Comparison of ENCODE assay signal across 12 mouse cellular contexts in the genomic region with DNA sequence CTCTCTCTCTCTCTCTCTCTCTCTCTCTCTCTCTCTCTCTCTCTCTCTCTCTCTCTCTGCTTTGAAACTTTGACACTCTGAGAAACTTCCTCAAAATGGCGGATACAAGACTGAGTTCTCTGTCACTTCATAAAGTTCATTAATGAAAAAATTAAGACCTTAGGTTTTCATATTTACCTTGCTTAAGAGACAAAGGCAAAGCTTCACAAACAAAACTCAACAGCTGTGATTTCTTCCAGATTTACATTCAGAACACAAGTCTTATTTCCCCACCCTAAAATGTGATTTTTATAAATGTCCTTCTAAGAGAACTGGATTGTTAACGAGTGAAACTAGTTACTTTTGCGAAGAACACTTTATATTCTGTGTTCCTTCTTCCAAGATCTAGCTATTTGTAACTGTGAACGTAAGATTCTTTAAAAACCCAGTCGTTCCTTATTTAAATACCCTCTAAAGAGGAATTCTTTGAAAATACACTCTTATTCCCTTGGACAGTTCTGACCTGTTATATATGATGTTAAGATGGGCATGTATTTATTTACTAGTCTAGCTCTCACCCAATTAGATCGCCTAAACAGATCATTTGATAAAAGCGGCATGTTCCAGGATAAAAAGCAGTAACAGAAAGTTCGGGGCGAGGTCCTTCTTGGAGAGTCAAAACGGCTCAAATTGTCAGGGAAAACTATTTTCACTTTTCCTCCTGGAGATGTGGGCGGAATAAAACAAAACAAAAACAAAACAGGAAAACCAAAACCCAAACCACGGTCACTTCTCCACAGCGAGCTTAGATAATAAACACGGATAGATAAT. TPM values are rescaled to one million over a fixed set of nuclear protein-coding genes. Genes with fewer than 3 reads are reported as not detected.
A peak's percentile ranks its signal among the peaks of the same experiment; 100 is the strongest.
DNase-seq lines count a peak whose midpoint lies in the region; ATAC-seq and TF ChIP-seq lines count a peak whose summit lies in the region.
"Had no signal": no experiment of that assay in that cellular context is flagged by ENCODE, and none has a peak within 500 bp of the region (broad histone marks: within the 10 kb centered on the region; RNA-seq: fewer than 3 reads in every experiment).

No protein-coding gene starts in this region.

- no peaks in the 10 kb centered on the region for H3K4me1 ChIP-seq in liver, embryonic 11.5 days (replicated peaks; ENCODE audit: control insufficient read depth, insufficient read depth, low read length)
- peaks cover 5% of the 10 kb centered on the region; the same call in 1 of the 2 replicates for H3K4me1 ChIP-seq in liver, embryonic 12.5 days
- H3K4me1 ChIP-seq in embryonic facial prominence, embryonic 10.5 days, result peaks cover 37% of the 10 kb centered on the region
- no peaks in the 10 kb centered on the region for H3K4me1 ChIP-seq in heart, embryonic 16.5 days (ENCODE audit: control insufficient read depth, insufficient read depth, low read length)
- peaks cover 13% of the 10 kb centered on the region; the same call in 1 of the 2 replicates for H3K4me1 ChIP-seq in midbrain, embryonic 14.5 days (ENCODE audit: control insufficient read depth, insufficient read depth, low read length)
- peaks cover 9% of the 10 kb centered on the region for H3K4me1 ChIP-seq in kidney, adult 2 months (ENCODE audit: control insufficient read depth, insufficient read depth, low read length)

- no peaks in the 10 kb centered on the region for H3K36me3 ChIP-seq in liver, embryonic 11.5 days (ENCODE audit: control insufficient read depth, insufficient read depth, low read length)
- no peaks in the 10 kb centered on the region for H3K36me3 ChIP-seq in liver, embryonic 12.5 days
- H3K36me3 ChIP-seq in embryonic facial prominence, embryonic 10.5 days (replicated peaks), result no peaks in the 10 kb centered on the region
- no peaks in the 10 kb centered on the region for H3K36me3 ChIP-seq in heart, embryonic 16.5 days (ENCODE audit: control insufficient read depth, insufficient read depth)
- peaks cover 12% of the 10 kb centered on the region; the same call in 1 of the 2 replicates for H3K36me3 ChIP-seq in midbrain, embryonic 14.5 days (ENCODE audit: control insufficient read depth, insufficient read depth, low read length)
- no peaks in the 10 kb centered on the region for H3K36me3 ChIP-seq in kidney, adult 2 months (ENCODE audit: control insufficient read depth, insufficient read depth, low read length)
- H3K36me3 ChIP-seq: G1E; limb, embryonic 12.5 days had no signal

- H3K27ac ChIP-seq in liver, embryonic 11.5 days (ENCODE audit: low read depth, low read length), result no peak overlapping the region
- no peak overlapping the region for H3K27ac ChIP-seq in liver, embryonic 12.5 days
- peak overlapping the region; percentile 81 for H3K27ac ChIP-seq in embryonic facial prominence, embryonic 10.5 days (replicated peaks)
- no peak overlapping the region for H3K27ac ChIP-seq in heart, embryonic 16.5 days (ENCODE audit: low read length)
- H3K27ac ChIP-seq in midbrain, embryonic 14.5 days (replicated peaks; ENCODE audit: low read depth, low read length), result peak overlapping the region; percentile 91
- H3K27ac ChIP-seq in kidney, adult 2 months (ENCODE audit: insufficient read depth, low read depth, low read length), result no peak overlapping the region
- H3K27ac ChIP-seq: limb, embryonic 12.5 days had no signal

- 0 out of 2 replicates have a peak overlapping the region, but pooled peaks have one; percentile 8 for H3K4me3 ChIP-seq in liver, embryonic 11.5 days (ENCODE audit: low read depth, low read length)
- no peak overlapping the region for H3K4me3 ChIP-seq in liver, embryonic 12.5 days
- peak overlapping the region; percentile 54 for H3K4me3 ChIP-seq in embryonic facial prominence, embryonic 10.5 days
- H3K4me3 ChIP-seq in heart, embryonic 16.5 days (ENCODE audit: low read length), result peak overlapping the region; percentile 21
- peak overlapping the region; percentile 58 for H3K4me3 ChIP-seq in midbrain, embryonic 14.5 days (replicated peaks; ENCODE audit: low read depth, low read length)
- H3K4me3 ChIP-seq in kidney, adult 2 months (ENCODE audit: insufficient read depth, low read depth, low read length), result no peak overlapping the region

- no peak for TF ChIP-seq CTCF in kidney, adult 2 months (conservative IDR thresholded peaks at IDR 0.05; ENCODE audit: insufficient read depth, insufficient read length, low read depth, low read length)

- TF ChIP-seq POLR2A in kidney, adult 2 months (IDR thresholded peaks at IDR 0.05; ENCODE audit: low read depth, low read length), result no peak

- no peak overlapping the region for H3K4me2 ChIP-seq in liver, embryonic 11.5 days
- H3K4me2 ChIP-seq in liver, embryonic 12.5 days, result no peak overlapping the region
- H3K4me2 ChIP-seq in heart, embryonic 16.5 days (ENCODE audit: low read depth, low read length), result no peak overlapping the region; the same call in 1 of the 2 replicates
- peak overlapping the region; percentile 86 for H3K4me2 ChIP-seq in midbrain, embryonic 14.5 days (ENCODE audit: low read length)

- WGBS in liver, embryonic 11.5 days, result 2% methylated on average over 14 of the region's 14 CpGs
- 4% methylated on average over 14 of the region's 14 CpGs for WGBS in liver, embryonic 12.5 days (ENCODE audit: insufficient replicate concordance)
- WGBS in embryonic facial prominence, embryonic 10.5 days, result 2% methylated on average over 14 of the region's 14 CpGs
- WGBS in heart, embryonic 16.5 days, result 4% methylated on average over 14 of the region's 14 CpGs
- WGBS in midbrain, embryonic 14.5 days, result 2% methylated on average over 14 of the region's 14 CpGs
- 8% methylated on average over 14 of the region's 14 CpGs for WGBS in kidney, adult 2 months

- no peaks in the 10 kb centered on the region for H3K9me3 ChIP-seq in liver, embryonic 11.5 days (ENCODE audit: control insufficient read depth, low read length)
- no peaks in the 10 kb centered on the region for H3K9me3 ChIP-seq in liver, embryonic 12.5 days (replicated peaks)
- no peaks in the 10 kb centered on the region for H3K9me3 ChIP-seq in embryonic facial prominence, embryonic 10.5 days
- H3K9me3 ChIP-seq in heart, embryonic 16.5 days (replicated peaks; ENCODE audit: control insufficient read depth, low read length), result no peaks in the 10 kb centered on the region
- H3K9me3 ChIP-seq in midbrain, embryonic 14.5 days (ENCODE audit: control insufficient read depth, low read length), result no peaks in the 10 kb centered on the region
- H3K9me3 ChIP-seq: G1E; limb, embryonic 12.5 days had no signal

- no peak for ATAC-seq in liver, embryonic 11.5 days (replicated peaks; ENCODE audit: low FRiP score)
- no peak for ATAC-seq in liver, embryonic 12.5 days
- ATAC-seq in heart, embryonic 16.5 days (replicated peaks; ENCODE audit: extremely low read depth, insufficient read depth, low FRiP score), result no peak
- no peak for ATAC-seq in midbrain, embryonic 14.5 days (ENCODE audit: low FRiP score, low TSS enrichment)

- DNase-seq in liver, embryonic 11.5 days (ENCODE audit: low spot score), result no peak
- DNase-seq in embryonic facial prominence, embryonic 10.5 days (ENCODE audit: low spot score), result no peak
- DNase-seq in midbrain, embryonic 14.5 days, result peak; percentile 62
- DNase-seq in layer of hippocampus, postnatal 25 days (ENCODE audit: extremely low spot score in 1 of 2, low spot score in 1 of 2), result no peak
- DNase-seq in kidney, adult 2 months, result no peak
- DNase-seq: thymus, postnatal 14 days had no signal

- peaks cover 99% of the 10 kb centered on the region for H3K27me3 ChIP-seq in liver, embryonic 11.5 days (replicated peaks; ENCODE audit: control insufficient read depth, insufficient read depth, low read length)
- peaks cover 98% of the 10 kb centered on the region for H3K27me3 ChIP-seq in liver, embryonic 12.5 days (replicated peaks)
- H3K27me3 ChIP-seq in embryonic facial prominence, embryonic 10.5 days (replicated peaks; ENCODE audit: low read depth, poor library complexity, severe bottlenecking), result peaks cover 100% of the 10 kb centered on the region
- H3K27me3 ChIP-seq in heart, embryonic 16.5 days (ENCODE audit: control insufficient read depth, insufficient read depth, low read length), result peaks cover 85% of the 10 kb centered on the region
- peaks cover 19% of the 10 kb centered on the region for H3K27me3 ChIP-seq in midbrain, embryonic 14.5 days (ENCODE audit: control insufficient read depth, insufficient read depth, low read length)
- peaks cover 28% of the 10 kb centered on the region for H3K27me3 ChIP-seq in kidney, adult 2 months (replicated peaks; ENCODE audit: control insufficient read depth, insufficient read depth, low read length)

- no peak overlapping the region for H3K9ac ChIP-seq in liver, embryonic 11.5 days (ENCODE audit: low read depth, low read length)
- H3K9ac ChIP-seq in liver, embryonic 12.5 days, result no peak overlapping the region
- no peak overlapping the region for H3K9ac ChIP-seq in heart, embryonic 16.5 days (ENCODE audit: low read length)
- H3K9ac ChIP-seq in midbrain, embryonic 14.5 days (replicated peaks; ENCODE audit: low read length), result peak overlapping the region; percentile 95
- H3K9ac ChIP-seq: limb, embryonic 12.5 days had no signal

RNA-seq across cellular contexts. Expression of gene Otx2, which starts 9.4 kb away (rescaled TPM):
- not detected in 2 replicates for polyA plus RNA-seq in liver, embryonic 11.5 days (2014; fragmentation: Nextera tagmentation; extraction: Ambion mirVana)
- not detected in 2 replicates for polyA plus RNA-seq in liver, embryonic 12.5 days (2016; fragmentation: Nextera tagmentation; extraction: Ambion mirVana)
- 12.8 and 15.2 TPM in 2 replicates for polyA plus RNA-seq in embryonic facial prominence, embryonic 10.5 days (2016; fragmentation: Nextera tagmentation; extraction: Ambion mirVana)
- not detected in 2 replicates for polyA plus RNA-seq in heart, embryonic 16.5 days (2015; fragmentation: Nextera tagmentation; extraction: Ambion mirVana)
- polyA plus RNA-seq in midbrain, embryonic 14.5 days (2014; fragmentation: Nextera tagmentation; extraction: Ambion mirVana), result 103 and 129 TPM in 2 replicates
- total RNA-seq in layer of hippocampus, postnatal 25 days (2021), result 1 to 10 TPM in 1 of 2 experiments, under 1 TPM in 1; 0.52 to 1.4 TPM
- not detected in 2 replicates for polyA plus RNA-seq in kidney, adult 2 months (2012; rRNA removed)
- total RNA-seq: adrenal gland, postnatal 14 days; gastrocnemius, adult 18-20 months had no signal
- polyA plus RNA-seq: G1E; limb, embryonic 12.5 days had no signal

Comparison
In these comparisons a context has a peak if more than half of its experiments do, and no peak if none do; other contexts are left out.
1. H3K4me3 ChIP-seq: peak in liver, embryonic 11.5 days (single experiment), embryonic facial prominence, embryonic 10.5 days (single experiment), heart, embryonic 16.5 days (single experiment) and midbrain, embryonic 14.5 days (single experiment); none in liver, embryonic 12.5 days (single experiment) and kidney, adult 2 months (single experiment).
2. H3K27ac ChIP-seq: peak in embryonic facial prominence, embryonic 10.5 days (single experiment) and midbrain, embryonic 14.5 days (single experiment); none in liver, embryonic 11.5 days (single experiment), liver, embryonic 12.5 days (single experiment), heart, embryonic 16.5 days (single experiment) and kidney, adult 2 months (single experiment).
3. RNA of gene Otx2, which starts 9.4 kb away (polyA plus RNA-seq): 103 to 129 TPM in midbrain, embryonic 14.5 days and 12.8 to 15.2 TPM in embryonic facial prominence, embryonic 10.5 days; not detected in liver, embryonic 11.5 days, not detected in liver, embryonic 12.5 days, not detected in heart, embryonic 16.5 days and not detected in kidney, adult 2 months; every median in the first group is over 10 times any median in the second.